Mouse (Mus musculus): ENCODE measurements at regions not wholly inside any gene's neighbourhood (a gene's known extent, or its start where the extent isn't known, plus 50 kb on each side); places are given as distances from the start of the nearest gene placed in this dataset.

GRCm38 (mm10) chr14:33824421-33824874, 98.9 kb upstream of the Gdf10 start:
- WGBS = 28% methylated on average over 11 of the region's 11 CpGs
- 0 out of 2 replicates have a peak, but pooled peaks have one; percentile 48 for ATAC-seq (replicated peaks)
- Histone ChIP-seq H3K9me3 (no peaks in the 10 kb centered on the region), H3K36me3 (replicated peaks) (no peaks in the 10 kb centered on the region), H3K4me3 (no peak overlapping the region), H3K27me3 (replicated peaks) (no peaks in the 10 kb centered on the region), H3K4me1 (peaks cover 8% of the 10 kb centered on the region), H3K4me2 (0 out of 2 replicates have a peak overlapping the region, but pooled peaks have one; percentile 3), H3K9ac (no peak overlapping the region), H3K27ac (peak overlapping the region; percentile 26; the same call in 1 of the 2 replicates)

GRCm38 (mm10) chr14:33826003-33826644, 97.3 kb upstream of the Gdf10 start:
- WGBS = 86% methylated on average over 12 of the region's 12 CpGs
- Histone ChIP-seq H3K4me1 (peaks cover 8% of the 10 kb centered on the region), H3K36me3 (replicated peaks) (no peaks in the 10 kb centered on the region), H3K4me2 (no peak overlapping the region), H3K4me3 (no peak overlapping the region), H3K9me3 (no peaks in the 10 kb centered on the region), H3K27me3 (replicated peaks) (no peaks in the 10 kb centered on the region), H3K9ac (no peak overlapping the region), H3K27ac (no peak overlapping the region)
- ATAC-seq (replicated peaks) = no peak

- H3K4me3 ChIP-seq = no peak overlapping the region
- H3K27me3 ChIP-seq (replicated peaks) = no peaks in the 10 kb centered on the region
- H3K9ac ChIP-seq = no peak overlapping the region
- no peak overlapping the region for H3K27ac ChIP-seq
- H3K9me3 ChIP-seq = no peaks in the 10 kb centered on the region
- WGBS = 65% methylated on average over 14 of the region's 14 CpGs
- no peak overlapping the region for H3K4me2 ChIP-seq
- H3K4me1 ChIP-seq = no peaks in the 10 kb centered on the region
- ATAC-seq (replicated peaks) = no peak
- no peaks in the 10 kb centered on the region for H3K36me3 ChIP-seq (replicated peaks)
Observed at GRCm38 (mm10) chr14:33832650-33833319, 90.6 kb upstream of the Gdf10 start.

- ATAC-seq (replicated peaks) = no peak
- no peak overlapping the region for H3K4me2 ChIP-seq
- H3K27me3 ChIP-seq (replicated peaks) = no peaks in the 10 kb centered on the region
- H3K9ac ChIP-seq = no peak overlapping the region
- H3K27ac ChIP-seq = no peak overlapping the region
- no peaks in the 10 kb centered on the region for H3K36me3 ChIP-seq (replicated peaks)
- no peak overlapping the region for H3K4me3 ChIP-seq
- no peaks in the 10 kb centered on the region for H3K9me3 ChIP-seq
- no peaks in the 10 kb centered on the region for H3K4me1 ChIP-seq
- 92% methylated on average over 11 of the region's 11 CpGs for WGBS
Observed at GRCm38 (mm10) chr14:33836341-33836740, 87.0 kb upstream of the Gdf10 start.

- Histone ChIP-seq H3K36me3 (replicated peaks) (no peaks in the 10 kb centered on the region), H3K27me3 (replicated peaks) (no peaks in the 10 kb centered on the region), H3K4me1 (no peaks in the 10 kb centered on the region), H3K27ac (no peak overlapping the region), H3K9ac (no peak overlapping the region), H3K9me3 (no peaks in the 10 kb centered on the region), H3K4me2 (no peak overlapping the region), H3K4me3 (no peak overlapping the region)
- 90% methylated on average over 6 of the region's 6 CpGs for WGBS
- no peak for ATAC-seq (replicated peaks)
Observed at GRCm38 (mm10) chr14:33841821-33842220, 81.6 kb upstream of the Gdf10 start.

- Histone ChIP-seq H3K27ac (no peak overlapping the region), H3K36me3 (replicated peaks) (no peaks in the 10 kb centered on the region), H3K27me3 (replicated peaks) (no peaks in the 10 kb centered on the region), H3K9me3 (no peaks in the 10 kb centered on the region), H3K9ac (no peak overlapping the region), H3K4me2 (no peak overlapping the region), H3K4me1 (no peaks in the 10 kb centered on the region), H3K4me3 (no peak overlapping the region)
- WGBS = 82% methylated on average over 3 of the region's 3 CpGs
- no peak for ATAC-seq (replicated peaks)
Observed at GRCm38 (mm10) chr14:33853499-33853898, 69.9 kb upstream of the Gdf10 start.

GRCm38 (mm10) chr14:33854181-33854580, 69.2 kb upstream of the Gdf10 start:
- Histone ChIP-seq H3K9me3 (no peaks in the 10 kb centered on the region), H3K9ac (no peak overlapping the region), H3K4me2 (no peak overlapping the region), H3K27ac (no peak overlapping the region), H3K4me3 (no peak overlapping the region), H3K27me3 (replicated peaks) (no peaks in the 10 kb centered on the region), H3K4me1 (no peaks in the 10 kb centered on the region), H3K36me3 (replicated peaks) (no peaks in the 10 kb centered on the region)
- no peak for ATAC-seq (replicated peaks)
- 88% methylated on average over 6 of the region's 6 CpGs for WGBS

GRCm38 (mm10) chr14:33856992-33857391, 66.4 kb upstream of the Gdf10 start:
- Histone ChIP-seq H3K27ac (no peak overlapping the region), H3K4me1 (no peaks in the 10 kb centered on the region), H3K4me3 (no peak overlapping the region), H3K4me2 (no peak overlapping the region), H3K9ac (no peak overlapping the region), H3K36me3 (replicated peaks) (no peaks in the 10 kb centered on the region), H3K9me3 (no peaks in the 10 kb centered on the region), H3K27me3 (replicated peaks) (no peaks in the 10 kb centered on the region)
- 82% methylated on average over 6 of the region's 6 CpGs for WGBS
- no peak for ATAC-seq (replicated peaks)

- H3K4me3 ChIP-seq = no peak overlapping the region
- H3K9ac ChIP-seq = no peak overlapping the region
- no peaks in the 10 kb centered on the region for H3K9me3 ChIP-seq
- H3K27ac ChIP-seq = no peak overlapping the region
- H3K4me1 ChIP-seq = no peaks in the 10 kb centered on the region
- H3K4me2 ChIP-seq = no peak overlapping the region
- ATAC-seq (replicated peaks) = no peak
- no peaks in the 10 kb centered on the region for H3K27me3 ChIP-seq (replicated peaks)
- WGBS = 93% methylated on average over 1 of the region's 1 CpGs
- H3K36me3 ChIP-seq (replicated peaks) = no peaks in the 10 kb centered on the region
Observed at GRCm38 (mm10) chr14:33864796-33865195, 58.6 kb upstream of the Gdf10 start.

GRCm38 (mm10) chr14:33865746-33866145, 57.6 kb upstream of the Gdf10 start:
- H3K27me3 ChIP-seq (replicated peaks) = no peaks in the 10 kb centered on the region
- H3K27ac ChIP-seq = no peak overlapping the region
- no peak overlapping the region for H3K4me2 ChIP-seq
- WGBS = 90% methylated on average over 2 of the region's 2 CpGs
- H3K36me3 ChIP-seq (replicated peaks) = no peaks in the 10 kb centered on the region
- no peaks in the 10 kb centered on the region for H3K4me1 ChIP-seq
- no peak overlapping the region for H3K4me3 ChIP-seq
- no peak for ATAC-seq (replicated peaks)
- no peaks in the 10 kb centered on the region for H3K9me3 ChIP-seq
- H3K9ac ChIP-seq = no peak overlapping the region

- H3K36me3 ChIP-seq (replicated peaks) = no peaks in the 10 kb centered on the region
- H3K27ac ChIP-seq = no peak overlapping the region
- no peaks in the 10 kb centered on the region for H3K27me3 ChIP-seq (replicated peaks)
- no peaks in the 10 kb centered on the region for H3K4me1 ChIP-seq
- ATAC-seq (replicated peaks) = no peak
- no peak overlapping the region for H3K9ac ChIP-seq
- H3K4me2 ChIP-seq = no peak overlapping the region
- WGBS = 91% methylated on average over 3 of the region's 3 CpGs
- no peak overlapping the region for H3K4me3 ChIP-seq
- H3K9me3 ChIP-seq = no peaks in the 10 kb centered on the region
Observed at GRCm38 (mm10) chr14:33867674-33868073, 55.7 kb upstream of the Gdf10 start.
